Mouse (Mus musculus): ENCODE data around the gene Nbea. TPM values are rescaled to one million over a fixed set of nuclear protein-coding genes. Genes with fewer than 3 reads are reported as not detected.

Nbea gene
- polyA plus RNA-seq, 1 experiment: 3.2 TPM

GRCm38 (mm10) chr3:55688098-55688497 lies 495.4 kb downstream of the Nbea start:
- 15% methylated on average over 1 of the region's 1 CpGs for WGBS

GRCm38 (mm10) chr3:55686993-55687392 lies 496.5 kb downstream of the Nbea start:
- no peak for DNase-seq (ENCODE audit: low read depth, low spot score)
- 80% methylated on average over 6 of the region's 6 CpGs for WGBS

More at GRCm38 (mm10) chr3:55688098-55688497, 495.4 kb downstream of the Nbea start:
- peak; percentile 7 for DNase-seq (ENCODE audit: low read depth, low spot score)

- DNase-seq (ENCODE audit: low read depth, low spot score): no peak
- 69% methylated on average over 6 of the region's 6 CpGs for WGBS
Observed at GRCm38 (mm10) chr3:55685627-55686026, 497.9 kb downstream of the Nbea start.

GRCm38 (mm10) chr3:55684892-55685291 lies 498.6 kb downstream of the Nbea start:
- no peak for DNase-seq (ENCODE audit: low read depth, low spot score)
- WGBS: 59% methylated on average over 4 of the region's 4 CpGs

GRCm38 (mm10) chr3:55677691-55678090 lies 505.8 kb downstream of the Nbea start:
- DNase-seq (ENCODE audit: low read depth, low spot score): no peak
- WGBS: 61% methylated on average over 2 of the region's 2 CpGs

- DNase-seq (ENCODE audit: low read depth, low spot score): no peak
- 90% methylated on average over 7 of the region's 7 CpGs for WGBS
Observed at GRCm38 (mm10) chr3:55674185-55674584, 509.3 kb downstream of the Nbea start.

GRCm38 (mm10) chr3:55667048-55667447 lies 516.5 kb downstream of the Nbea start:
- no peak for DNase-seq (ENCODE audit: low read depth, low spot score)
- 85% methylated on average over 6 of the region's 6 CpGs for WGBS

GRCm38 (mm10) chr3:55665928-55666327 lies 517.6 kb downstream of the Nbea start:
- 60% methylated on average over 5 of the region's 5 CpGs for WGBS
- no peak for DNase-seq (ENCODE audit: low read depth, low spot score)

GRCm38 (mm10) chr3:55664713-55665112 lies 518.8 kb downstream of the Nbea start:
- 90% methylated on average over 3 of the region's 3 CpGs for WGBS
- no peak for DNase-seq (ENCODE audit: low read depth, low spot score)

GRCm38 (mm10) chr3:55661678-55662445 lies 521.6 kb downstream of the Nbea start:
- no peak for DNase-seq (ENCODE audit: low read depth, low spot score)
- 60% methylated on average over 9 of the region's 9 CpGs for WGBS

GRCm38 (mm10) chr3:55660261-55660838 lies 523.2 kb downstream of the Nbea start:
- 85% methylated on average over 10 of the region's 10 CpGs for WGBS
- DNase-seq (ENCODE audit: low read depth, low spot score): no peak

GRCm38 (mm10) chr3:55659558-55660215 lies 523.8 kb downstream of the Nbea start:
- WGBS: 63% methylated on average over 7 of the region's 7 CpGs
- DNase-seq (ENCODE audit: low read depth, low spot score): no peak

GRCm38 (mm10) chr3:55652321-55652720 lies 531.2 kb downstream of the Nbea start:
- no peak for DNase-seq (ENCODE audit: low read depth, low spot score)
- 34% methylated on average over 2 of the region's 2 CpGs for WGBS

GRCm38 (mm10) chr3:55651877-55652276 lies 531.6 kb downstream of the Nbea start:
- 66% methylated on average over 4 of the region's 4 CpGs for WGBS
- DNase-seq (ENCODE audit: low read depth, low spot score): no peak

- DNase-seq (ENCODE audit: low read depth, low spot score): no peak
- 77% methylated on average over 5 of the region's 5 CpGs for WGBS
Observed at GRCm38 (mm10) chr3:55649541-55649940, 534.0 kb downstream of the Nbea start.

GRCm38 (mm10) chr3:55648299-55648698 lies 535.2 kb downstream of the Nbea start:
- WGBS: 89% methylated on average over 4 of the region's 4 CpGs
- no peak for DNase-seq (ENCODE audit: low read depth, low spot score)

- no peak for DNase-seq (ENCODE audit: low read depth, low spot score)
- WGBS: 58% methylated on average over 6 of the region's 6 CpGs
Observed at GRCm38 (mm10) chr3:55647176-55647575, 536.3 kb downstream of the Nbea start.

- no peak for DNase-seq (ENCODE audit: low read depth, low spot score)
- 84% methylated on average over 3 of the region's 3 CpGs for WGBS
Observed at GRCm38 (mm10) chr3:55646437-55646836, 537.1 kb downstream of the Nbea start.

GRCm38 (mm10) chr3:55644035-55644618 lies 539.4 kb downstream of the Nbea start:
- WGBS: 72% methylated on average over 11 of the region's 11 CpGs
- DNase-seq (ENCODE audit: low read depth, low spot score): no peak

- 97% methylated on average over 7 of the region's 7 CpGs for WGBS
- DNase-seq (ENCODE audit: low read depth, low spot score): no peak
Observed at GRCm38 (mm10) chr3:55637660-55638059, 545.8 kb downstream of the Nbea start.
